In genomic region chr11:75441601-75442000, GRCm38 (mm10) we compare ENCODE assay signal across 17 mouse cellular contexts. TPM values are rescaled to one million over a fixed set of nuclear protein-coding genes. Genes with fewer than 3 reads are reported as not detected.
DNase-seq lines count a peak whose midpoint lies in the region; ATAC-seq and TF ChIP-seq lines count a peak whose summit lies in the region.
"Had no signal": no experiment of that assay in that cellular context is flagged by ENCODE, and none has a peak within 500 bp of the region (broad histone marks: within the 10 kb centered on the region; RNA-seq: fewer than 3 reads in every experiment).

No protein-coding gene starts in this region.

- TF ChIP-seq CTCF in layer of hippocampus, adult 2 months (conservative IDR thresholded peaks at IDR 0.05) = no peak

- peaks cover 56% of the 10 kb centered on the region for H3K4me1 ChIP-seq in liver, embryonic 13.5 days (replicated peaks)
- H3K4me1 ChIP-seq: limb, embryonic 15.5 days had no signal

- no peaks in the 10 kb centered on the region for H3K9me3 ChIP-seq in liver, embryonic 13.5 days (replicated peaks)
- H3K9me3 ChIP-seq: limb, embryonic 15.5 days; megakaryocyte, embryonic 14.5 days had no signal

- no peak for ATAC-seq in cerebellum, adult (ENCODE audit: insufficient number of reproducible peaks, low FRiP score, low TSS enrichment)
- no peak for ATAC-seq in liver, embryonic 13.5 days (ENCODE audit: low read depth)
- ATAC-seq in CD4-positive, CD25-positive, alpha-beta regulatory T cell, adult 4 months = no peak
- ATAC-seq: hindbrain, embryonic 16.5 days; lung, postnatal 0 days had no signal

- H3K36me3 ChIP-seq in liver, embryonic 13.5 days = peaks cover 73% of the 10 kb centered on the region

- no peak overlapping the region for H3K4me2 ChIP-seq in liver, embryonic 13.5 days
- H3K4me2 ChIP-seq: limb, embryonic 15.5 days had no signal

- 92% methylated on average over 16 of the region's 16 CpGs for WGBS in liver, embryonic 13.5 days (ENCODE audit: insufficient replicate concordance)

- DNase-seq in cerebellum, adult 11-12 months = peak; percentile 39
- no peak for DNase-seq in layer of hippocampus, adult 2 months (ENCODE audit: low spot score in 2 of 2)
- no peak for DNase-seq in layer of hippocampus, adult 8-10 months (ENCODE audit: low spot score in 2 of 2)
- DNase-seq in ovary, postnatal 36 days (ENCODE audit: low spot score) = peak; percentile 68
- no peak for DNase-seq in ovary, postnatal 10 days (ENCODE audit: low spot score)
- no peak for DNase-seq in liver, embryonic 13.5 days
- DNase-seq: heart, postnatal 10 days; right cerebral cortex, postnatal 14 days; thymus, postnatal 36 days had no signal

- no peaks in the 10 kb centered on the region for H3K27me3 ChIP-seq in liver, embryonic 13.5 days
- H3K27me3 ChIP-seq: limb, embryonic 15.5 days had no signal

- 0 out of 2 replicates have a peak overlapping the region, but pooled peaks have one; percentile 28 for H3K27ac ChIP-seq in layer of hippocampus, adult 2 months
- peak overlapping the region; percentile 64; the same call in 1 of the 2 replicates for H3K27ac ChIP-seq in liver, embryonic 13.5 days
- H3K27ac ChIP-seq: kidney, postnatal 0 days; limb, embryonic 15.5 days had no signal

- no peak overlapping the region; the same call in 1 of the 2 replicates for H3K9ac ChIP-seq in liver, embryonic 13.5 days
- H3K9ac ChIP-seq: limb, embryonic 15.5 days had no signal

- no peak overlapping the region for H3K4me3 ChIP-seq in layer of hippocampus, adult 2 months
- no peak overlapping the region for H3K4me3 ChIP-seq in liver, embryonic 13.5 days (replicated peaks)
- H3K4me3 ChIP-seq: limb, embryonic 15.5 days; megakaryocyte, embryonic 14.5 days had no signal

RNA-seq across cellular contexts. Expression of gene Serpinf2, which starts 2.2 kb away (rescaled TPM):
- under 1 TPM; 0.38 to 0.52 TPM for total RNA-seq in layer of hippocampus, adult 2 months (2021)
- 1 to 10 TPM in 2 of 4 experiments, under 1 TPM in 2; 0.45 to 4.0 (median 1.8) TPM for total RNA-seq in layer of hippocampus, adult 8-10 months (2022)
- 372 and 430 TPM in 2 replicates for polyA plus RNA-seq in liver, embryonic 13.5 days (2015; fragmentation: Nextera tagmentation; extraction: Ambion mirVana)
- under 1 TPM in 1 of 2 experiments, not detected in 1; 0.32 TPM for polyA plus RNA-seq in CD4-positive, CD25-positive, alpha-beta regulatory T cell, adult 4 months (2017; shearing (Covaris generic))
- total RNA-seq: heart, postnatal 10 days had no signal

RNA-seq across cellular contexts. Expression of gene Wdr81, which starts 12.9 kb away (rescaled TPM):
- total RNA-seq in layer of hippocampus, adult 2 months (2021) = 10 to 100 TPM; 23.4 to 23.7 TPM
- 10 to 100 TPM; 23.5 to 25.3 (median 24.3) TPM for total RNA-seq in layer of hippocampus, adult 8-10 months (2022)
- 18.5 and 21.3 TPM in 2 replicates for polyA plus RNA-seq in liver, embryonic 13.5 days (2015; fragmentation: Nextera tagmentation; extraction: Ambion mirVana)
- polyA plus RNA-seq in CD4-positive, CD25-positive, alpha-beta regulatory T cell, adult 4 months (2017; shearing (Covaris generic)) = 1 to 10 TPM; 6.3 to 9.9 TPM

RNA-seq across cellular contexts. Expression of gene Serpinf1, which starts 19.1 kb away (rescaled TPM):
- 10 to 100 TPM; 14.0 to 15.6 TPM for total RNA-seq in layer of hippocampus, adult 2 months (2021)
- 10 to 100 TPM in 3 of 4 experiments, 1 to 10 TPM in 1; 9.7 to 16.0 (median 11.5) TPM for total RNA-seq in layer of hippocampus, adult 8-10 months (2022)
- polyA plus RNA-seq in liver, embryonic 13.5 days (2015; fragmentation: Nextera tagmentation; extraction: Ambion mirVana) = 179 and 181 TPM in 2 replicates
- polyA plus RNA-seq in CD4-positive, CD25-positive, alpha-beta regulatory T cell, adult 4 months (2017; shearing (Covaris generic)) = 1 to 10 TPM; 3.4 to 6.9 TPM
- total RNA-seq: neutrophil, adult 5-6 weeks had no signal

RNA-seq across cellular contexts. Expression of gene Tlcd2, which starts 19.9 kb away (rescaled TPM):
- total RNA-seq in layer of hippocampus, adult 2 months (2021) = under 1 TPM in 1 of 2 experiments, not detected in 1; 0.56 TPM
- under 1 TPM in 3 of 4 experiments, not detected in 1; 0.43 to 0.45 (median 0.45) TPM for total RNA-seq in layer of hippocampus, adult 8-10 months (2022)
- polyA plus RNA-seq in liver, embryonic 13.5 days (2015; fragmentation: Nextera tagmentation; extraction: Ambion mirVana) = 18.7 and 18.8 TPM in 2 replicates
- 1 to 10 TPM; 8.8 to 9.0 TPM for polyA plus RNA-seq in CD4-positive, CD25-positive, alpha-beta regulatory T cell, adult 4 months (2017; shearing (Covaris generic))

RNA-seq across cellular contexts. Expression of gene Prpf8, which starts 45.0 kb away (rescaled TPM):
- 100 to 1,000 TPM; 131 to 139 TPM for total RNA-seq in layer of hippocampus, adult 2 months (2021)
- 100 to 1,000 TPM; 129 to 140 (median 135) TPM for total RNA-seq in layer of hippocampus, adult 8-10 months (2022)
- polyA plus RNA-seq in liver, embryonic 13.5 days (2015; fragmentation: Nextera tagmentation; extraction: Ambion mirVana) = 28.2 and 31.5 TPM in 2 replicates
- polyA plus RNA-seq in CD4-positive, CD25-positive, alpha-beta regulatory T cell, adult 4 months (2017; shearing (Covaris generic)) = 10 to 100 TPM; 37.0 to 42.3 TPM

Comparison
In these comparisons a context has a peak if more than half of its experiments do, and no peak if none do; other contexts are left out.
1. DNase-seq: peak in cerebellum, adult 11-12 months (single experiment) and ovary, postnatal 36 days (single experiment); none in layer of hippocampus, adult 2 months (0 of 2), layer of hippocampus, adult 8-10 months (0 of 2), ovary, postnatal 10 days (single experiment) and liver, embryonic 13.5 days (single experiment).